Mouse (Mus musculus) CD8-positive naive resting alpha-beta T cell, adult 57 days (primary cell): ENCODE data around the gene Tgfb3. TPM values are rescaled to one million over a fixed set of nuclear protein-coding genes. Genes with fewer than 3 reads are reported as not detected.

Experiments used
- total RNA-seq: library from RNA; stranded (reverse); gene quantifications from one replicate; pipeline ENCODE4 v1.2.4, GENCODE M21; 2023

The Tgfb3 gene
- 0.40 TPM for total RNA-seq

GRCm38 (mm10) chr12:86078553-86079201 is at the start of gene Tgfb3:
Gene Tgfb3 (minus strand): TSS chr12:86079041.

GRCm38 (mm10) chr12:86082481-86083012 is 3.7 kb upstream of the Tgfb3 start, which contains the start of gene Ift43:
Gene Ift43 (plus strand): TSS chr12:86082541.

Other genes starting within 250 kb of the Tgfb3 start
- not detected for gene Ift43, start 3.5 kb upstream of the Tgfb3 start, total RNA-seq
- 57.8 TPM for gene Gpatch2l, start 162.8 kb upstream of the Tgfb3 start, total RNA-seq